Mouse (Mus musculus): ENCODE results near the gene Jhy.

The Jhy gene

DNA sequence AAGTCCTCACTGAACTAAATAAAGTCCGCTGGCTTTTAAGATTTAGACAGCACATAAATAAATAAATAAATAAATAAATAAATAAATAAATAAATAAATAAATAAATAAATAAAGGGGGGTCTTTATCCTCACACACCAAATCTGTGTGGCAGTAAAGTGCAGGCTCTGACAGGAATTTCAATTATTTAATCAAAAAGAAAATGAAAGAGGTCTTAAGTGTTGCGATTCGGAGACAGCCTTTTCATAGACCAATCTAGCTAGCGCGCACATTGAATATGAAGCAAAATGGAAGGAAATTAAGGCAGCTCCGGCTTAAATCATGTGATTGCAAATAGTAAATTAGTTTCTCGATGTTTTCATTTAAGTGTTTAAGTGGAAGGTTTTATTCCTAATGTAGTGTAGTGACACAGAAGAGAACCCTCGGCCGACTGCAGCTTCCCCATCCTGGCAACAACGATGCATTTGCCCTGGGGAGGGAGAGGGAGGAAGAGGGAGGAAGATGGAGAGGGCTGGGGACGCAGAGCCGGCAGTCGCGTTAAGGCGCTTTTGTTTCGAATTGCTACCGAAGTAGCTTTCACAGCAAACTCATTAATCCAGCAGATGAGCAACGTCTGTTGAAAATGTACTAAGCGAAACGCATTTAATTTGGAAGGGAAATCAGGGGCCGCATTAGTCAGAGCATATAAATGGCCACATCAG, 105.3 kb downstream of the Jhy start:
- DNase-seq (ENCODE audit: low spot score): no peak

DNA sequence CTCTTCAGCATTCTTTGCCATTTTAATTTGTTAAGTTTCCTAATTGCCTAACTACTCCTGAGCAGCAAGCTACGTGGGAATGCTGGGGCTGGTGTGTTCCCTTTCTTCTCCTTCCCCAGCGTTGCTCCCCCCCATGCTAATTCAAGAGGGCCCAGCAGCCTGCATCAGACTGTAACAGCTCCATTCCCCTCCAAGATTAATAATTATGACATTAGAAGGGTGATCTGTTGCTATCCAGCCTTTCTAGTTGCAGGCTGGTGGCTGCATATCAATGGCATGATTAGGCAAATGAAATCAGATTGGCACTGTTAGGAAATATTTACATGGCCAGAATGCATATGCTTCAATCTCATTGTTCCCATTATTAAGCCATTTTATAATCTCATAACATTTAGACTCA, 112.4 kb downstream of the Jhy start:
- DNase-seq (ENCODE audit: low spot score): no peak
